Mouse (Mus musculus) small intestine, adult 2 months (tissue): ENCODE results near the gene Atp2a3. TPM values are rescaled to one million over a fixed set of nuclear protein-coding genes. Genes with fewer than 3 reads are reported as not detected.

ENCODE experiments used
- H3K27ac ChIP-seq: fragments of 200-500 bp; 2 replicates; pipeline ENCODE4 v1.5.1; 2012; ENCODE audit warnings: low read depth, low read length, control low read depth, inconsistent platforms; ENCODE audit not compliant: insufficient read depth
- H3K27me3 ChIP-seq: fragments of 200-500 bp; 2 replicates; pipeline ENCODE4 v1.6.1; 2012; ENCODE audit warnings: mild to moderate bottlenecking, moderate library complexity, low read length, inconsistent platforms; ENCODE audit not compliant: control insufficient read depth, insufficient read depth
- H3K36me3 ChIP-seq: fragments of 200-500 bp; 2 replicates; pipeline ENCODE4 v1.6.1; 2012; ENCODE audit warnings: mild to moderate bottlenecking, low read length, control low read depth, inconsistent platforms; ENCODE audit not compliant: control insufficient read depth, insufficient read depth
- H3K4me1 ChIP-seq: fragments of 200-500 bp; 2 replicates; pipeline ENCODE4 v1.6.1; 2012; ENCODE audit warnings: low read length, inconsistent platforms, mixed read lengths; ENCODE audit not compliant: control insufficient read depth, insufficient read depth, insufficient read length
- H3K4me3 ChIP-seq: fragments of 200-500 bp; 2 replicates; pipeline ENCODE4 v1.5.1; 2012; ENCODE audit warnings: low read depth, mild to moderate bottlenecking, control low read depth, inconsistent platforms, low read length, moderate library complexity
- CTCF ChIP-seq: fragments of 200-500 bp; IDR thresholded peaks from 2 replicates; pipeline ENCODE4 v1.5.1; 2012; ENCODE audit warnings: low read depth, mild to moderate bottlenecking, control low read depth, inconsistent platforms, low read length, moderate library complexity, mixed read lengths; ENCODE audit not compliant: insufficient replicate concordance, insufficient read length; ENCODE audit errors: extremely low read depth
- POLR2A ChIP-seq: fragments of 200-500 bp; IDR thresholded peaks from 2 replicates; pipeline ENCODE4 v1.6.1; 2012; ENCODE audit warnings: low read depth, mild to moderate bottlenecking, control low read depth, inconsistent platforms, low read length, moderate library complexity
- WGBS: fragments of 180-500 bp; shearing (Covaris S2); methylation state at CpG from one replicate; pipeline ENCODE4 v1.1.7; 2018; 5-methylcytosine and 5-hydroxymethylcytosine counted together
- polyA plus RNA-seq: library from polyadenylated mRNA; depleted of rRNA; stranded (reverse); fragments of >200 nt; gene quantifications from 2 replicates; pipeline ENCODE4 v1.2.3, GENCODE M21; 2012; rRNA removed

Atp2a3 gene
- polyA plus RNA-seq, 1 experiment, result 128 TPM

DNA sequence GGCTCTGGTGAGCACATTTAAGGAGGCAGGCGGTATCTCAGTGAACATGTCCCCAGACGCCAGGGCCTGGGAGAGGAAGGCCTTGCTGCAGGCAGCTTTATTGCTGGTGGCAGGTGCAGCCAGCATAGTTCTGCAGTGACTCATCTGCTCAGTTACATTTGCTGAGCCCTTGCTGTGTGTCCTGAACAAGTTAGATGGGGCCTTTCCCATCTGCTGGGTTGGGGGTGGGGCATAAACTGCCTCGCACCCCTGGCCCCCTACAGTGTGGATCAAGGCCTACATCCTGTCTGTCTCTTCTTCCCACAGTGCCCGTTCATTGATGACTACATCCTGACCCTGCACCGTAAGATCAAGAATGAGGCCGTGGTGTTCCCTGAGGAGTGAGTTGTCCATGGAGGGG, 75.9 kb downstream of the Atp2a3 start:
- Histone ChIP-seq H3K27me3 (no peaks in the 10 kb centered on the region), H3K4me3 (no peak overlapping the region), H3K27ac (no peak overlapping the region), H3K4me1 (no peaks in the 10 kb centered on the region), H3K36me3 (no peaks in the 10 kb centered on the region)
- TF ChIP-seq POLR2A (no peak), CTCF (no peak)
- 41% methylated on average over 6 of the region's 6 CpGs for WGBS

DNA sequence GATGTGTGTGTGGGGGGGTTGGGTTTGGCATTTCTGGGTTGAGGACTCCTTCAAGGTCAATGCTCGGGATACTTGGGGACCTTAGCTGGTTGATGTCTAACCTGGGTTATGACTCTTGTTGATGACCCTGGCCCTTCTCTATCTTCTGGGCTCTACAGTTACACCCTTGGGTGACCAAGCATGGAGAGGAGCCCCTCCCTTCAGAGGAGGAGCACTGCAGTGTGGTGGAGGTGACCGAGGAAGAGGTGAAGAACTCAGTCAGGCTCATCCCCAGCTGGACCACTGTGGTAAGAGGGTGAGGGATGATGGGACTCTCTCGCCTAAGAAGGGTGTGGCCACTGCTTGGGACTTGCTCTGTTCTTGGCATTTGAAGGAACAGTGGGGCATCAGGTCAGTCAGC, 76.7 kb downstream of the Atp2a3 start:
- Histone ChIP-seq H3K27ac (no peak overlapping the region), H3K4me1 (no peaks in the 10 kb centered on the region), H3K27me3 (no peaks in the 10 kb centered on the region), H3K4me3 (no peak overlapping the region), H3K36me3 (no peaks in the 10 kb centered on the region)
- TF ChIP-seq POLR2A, result no peak
- TF ChIP-seq CTCF, result no peak
- 87% methylated on average over 3 of the region's 3 CpGs for WGBS

GRCm38 (mm10) chr11:73039102-73039799, 78.3 kb downstream of the Atp2a3 start:
- H3K36me3 ChIP-seq, result no peaks in the 10 kb centered on the region

More at GRCm38 (mm10) chr11:73039102-73039799, 78.3 kb downstream of the Atp2a3 start:
- no peaks in the 10 kb centered on the region for H3K4me1 ChIP-seq
- TF ChIP-seq CTCF (peak; percentile 59; the same call in 1 of the 2 replicates), POLR2A (no peak)
- H3K27ac ChIP-seq, result no peak overlapping the region
- 62% methylated on average over 9 of the region's 9 CpGs for WGBS
- no peak overlapping the region for H3K4me3 ChIP-seq
- no peaks in the 10 kb centered on the region for H3K27me3 ChIP-seq

Other genes with a start within 250 kb of the Atp2a3 start
- 2.1 and 5.5 TPM in 2 replicates for gene Cyb5d2, start 165.0 kb upstream of the Atp2a3 start, polyA plus RNA-seq
- gene Zzef1, start 164.9 kb upstream of the Atp2a3 start, polyA plus RNA-seq, result 36.2 and 104 TPM in 2 replicates
- gene P2rx1, start 37.9 kb downstream of the Atp2a3 start, polyA plus RNA-seq, result 12.6 and 25.1 TPM in 2 replicates
- gene Camkk1, start 57.8 kb downstream of the Atp2a3 start, polyA plus RNA-seq, result 2.0 and 2.6 TPM in 2 replicates
- 0.53 and 1.3 TPM in 2 replicates for gene Ncbp3, start 86.6 kb downstream of the Atp2a3 start, polyA plus RNA-seq
- gene Itgae, start 129.4 kb downstream of the Atp2a3 start, polyA plus RNA-seq, result 9.1 and 9.7 TPM in 2 replicates
- 0.84 and 2.5 TPM in 2 replicates for gene Haspin, start 177.1 kb downstream of the Atp2a3 start, polyA plus RNA-seq
- 0.15 and 0.17 TPM in 2 replicates for gene P2rx5, start 199.3 kb downstream of the Atp2a3 start, polyA plus RNA-seq
- gene Emc6, start 215.9 kb downstream of the Atp2a3 start, polyA plus RNA-seq, result 38.7 and 43.0 TPM in 2 replicates
- gene Tax1bp3, start 215.9 kb downstream of the Atp2a3 start, polyA plus RNA-seq, result 75.1 and 181 TPM in 2 replicates
- gene Ctns, start 237.9 kb downstream of the Atp2a3 start, polyA plus RNA-seq, result 7.1 and 16.4 TPM in 2 replicates
- 5.6 and 14.8 TPM in 2 replicates for gene Shpk, start 238.3 kb downstream of the Atp2a3 start, polyA plus RNA-seq